Mouse (Mus musculus): ENCODE measurements around the gene Mroh8.

DNA sequence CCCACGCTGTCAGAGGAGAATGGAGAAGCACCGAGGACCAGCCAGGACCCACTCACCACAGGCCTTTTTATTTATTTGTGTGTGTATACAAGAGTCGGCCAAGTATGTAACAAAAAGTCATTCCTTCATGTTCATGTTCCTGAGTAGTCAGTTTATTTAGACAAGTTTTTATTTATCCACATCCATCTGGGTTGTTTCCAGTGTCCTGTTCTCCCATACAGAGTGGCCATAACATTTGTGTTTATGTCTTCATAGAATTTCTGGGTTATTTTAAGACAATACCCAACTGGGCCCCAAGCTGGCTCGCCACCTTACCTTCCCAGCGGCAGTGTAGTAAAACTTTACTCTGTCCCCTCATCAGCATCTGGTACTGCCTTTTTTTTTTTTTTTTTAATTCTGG, 17.4 kb downstream of the Mroh8 start:
- TF ChIP-seq EP300 (IDR thresholded peaks at IDR 0.05; ENCODE audit: low read depth) (no peak), CTCF (IDR thresholded peaks at IDR 0.05; ENCODE audit: low read depth) (no peak)
